Mouse (Mus musculus): ENCODE measurements at regions not wholly inside any gene's neighbourhood (a gene's known extent, or its start where the extent isn't known, plus 50 kb on each side); places are given as distances from the start of the nearest gene placed in this dataset.

GRCm38 (mm10) chr15:27033261-27033660 is 137.9 kb upstream of the Fbxl7 start:
- TF ChIP-seq EP300 (IDR thresholded peaks at IDR 0.05; ENCODE audit: low read length) (no peak), MAX (IDR thresholded peaks at IDR 0.05; ENCODE audit: low read length) (no peak), CTCF (conservative IDR thresholded peaks at IDR 0.05 in 1 of 2, IDR thresholded peaks at IDR 0.05 in 1 of 2; ENCODE audit: low read depth in 2 of 2, low read length in 2 of 2) (no peak), POLR2A (IDR thresholded peaks at IDR 0.05; ENCODE audit: low read depth, low read length) (no peak), HCFC1 (IDR thresholded peaks at IDR 0.05; ENCODE audit: low read depth, low read length) (no peak), MXI1 (IDR thresholded peaks at IDR 0.05; ENCODE audit: low read depth, low read length) (no peak)

Data from CH12.LX (cell line).